Mouse (Mus musculus) E14TG2a.4 (cell line): ENCODE measurements around the gene Nrgn.

Source experiments
- CTCF ChIP-seq: conservative IDR thresholded peaks from 2 replicates; pipeline ENCODE4 v1.5.1; 2014; ENCODE audit warnings: low read length
- NANOG ChIP-seq: IDR thresholded peaks from 2 replicates; pipeline ENCODE4 v1.6.1; 2014; ENCODE audit warnings: borderline replicate concordance, low read length, mixed read lengths

GRCm38 (mm10) chr9:37495761-37496160 lies 56.9 kb downstream of the Nrgn start:
- TF ChIP-seq CTCF, result no peak
- TF ChIP-seq NANOG, result no peak
